Mouse (Mus musculus) embryonic facial prominence, embryonic 11.5 days (tissue): ENCODE data around the gene Rfc5. TPM values are rescaled to one million over a fixed set of nuclear protein-coding genes. Genes with fewer than 3 reads are reported as not detected.

Experiments used
- ATAC-seq: fragments of 200-750 bp; cut with Nextera tagmentation; replicated peaks from 2 replicates; pipeline ENCODE4 v1.8.0; 2017; ENCODE audit warnings: low read depth; ENCODE audit not compliant: insufficient number of reproducible peaks, low FRiP score, low TSS enrichment
- DNase-seq: peaks from one replicate; pipeline ENCODE4 v3.0.0-alpha.2; 2015; ENCODE audit warnings: low spot score
- H3K27ac ChIP-seq: fragments of 300-500 bp; sonication (generic); replicated peaks from 2 replicates; pipeline ENCODE4 v1.5.1; 2014; ENCODE audit warnings: mild to moderate bottlenecking, low read depth, low read length, control low read depth
- H3K27me3 ChIP-seq: fragments of 300-500 bp; sonication (generic); 2 replicates; pipeline ENCODE4 v1.6.1; 2014; ENCODE audit warnings: mild to moderate bottlenecking, low read length, moderate library complexity, mixed read lengths; ENCODE audit not compliant: control insufficient read depth, insufficient read depth
- H3K36me3 ChIP-seq: fragments of 300-500 bp; sonication (generic); replicated peaks from 2 replicates; pipeline ENCODE4 v1.6.1; 2014; ENCODE audit warnings: low read depth, mild to moderate bottlenecking, low read length, moderate library complexity, mixed read lengths; ENCODE audit not compliant: control insufficient read depth, insufficient read depth
- H3K4me1 ChIP-seq: fragments of 300-500 bp; sonication (generic); 2 replicates; pipeline ENCODE4 v1.6.1; 2014; ENCODE audit warnings: low read length, mixed read lengths; ENCODE audit not compliant: control insufficient read depth, insufficient read depth
- H3K4me2 ChIP-seq: fragments of 300-500 bp; sonication (generic); 2 replicates; pipeline ENCODE4 v1.6.1; 2014; ENCODE audit warnings: low read depth, mild to moderate bottlenecking, control low read depth, low read length, moderate library complexity
- H3K4me3 ChIP-seq: fragments of 300-500 bp; sonication (generic); 2 replicates; pipeline ENCODE4 v1.5.1; 2014; ENCODE audit warnings: low read depth, low read length, control low read depth
- H3K9ac ChIP-seq: fragments of 300-500 bp; sonication (generic); replicated peaks from 2 replicates; pipeline ENCODE4 v1.6.1; 2014; ENCODE audit warnings: mild to moderate bottlenecking, control low read depth, low read length
- H3K9me3 ChIP-seq: fragments of 300-500 bp; sonication (generic); replicated peaks from 2 replicates; pipeline ENCODE4 v1.6.1; 2016; ENCODE audit warnings: mild to moderate bottlenecking, low read length, inconsistent platforms, mixed read lengths; ENCODE audit not compliant: control insufficient read depth
- WGBS: fragments of 180-500 bp; shearing (Covaris S2); extraction: QIAGEN DNeasy Blood & Tissue Kit; methylation state at CpG from one replicate; pipeline ENCODE4 v1.1.7; 2014; 5-methylcytosine and 5-hydroxymethylcytosine counted together
- polyA plus RNA-seq: library from polyadenylated mRNA; unstranded; fragments of >200 nt; fragmentation: Nextera tagmentation; extraction: Ambion mirVana; gene quantifications from 2 replicates; pipeline ENCODE4 v1.2.1, GENCODE M21; 2014

The Rfc5 gene
- polyA plus RNA-seq, 1 experiment from 2014 or later: 105 TPM

DNA sequence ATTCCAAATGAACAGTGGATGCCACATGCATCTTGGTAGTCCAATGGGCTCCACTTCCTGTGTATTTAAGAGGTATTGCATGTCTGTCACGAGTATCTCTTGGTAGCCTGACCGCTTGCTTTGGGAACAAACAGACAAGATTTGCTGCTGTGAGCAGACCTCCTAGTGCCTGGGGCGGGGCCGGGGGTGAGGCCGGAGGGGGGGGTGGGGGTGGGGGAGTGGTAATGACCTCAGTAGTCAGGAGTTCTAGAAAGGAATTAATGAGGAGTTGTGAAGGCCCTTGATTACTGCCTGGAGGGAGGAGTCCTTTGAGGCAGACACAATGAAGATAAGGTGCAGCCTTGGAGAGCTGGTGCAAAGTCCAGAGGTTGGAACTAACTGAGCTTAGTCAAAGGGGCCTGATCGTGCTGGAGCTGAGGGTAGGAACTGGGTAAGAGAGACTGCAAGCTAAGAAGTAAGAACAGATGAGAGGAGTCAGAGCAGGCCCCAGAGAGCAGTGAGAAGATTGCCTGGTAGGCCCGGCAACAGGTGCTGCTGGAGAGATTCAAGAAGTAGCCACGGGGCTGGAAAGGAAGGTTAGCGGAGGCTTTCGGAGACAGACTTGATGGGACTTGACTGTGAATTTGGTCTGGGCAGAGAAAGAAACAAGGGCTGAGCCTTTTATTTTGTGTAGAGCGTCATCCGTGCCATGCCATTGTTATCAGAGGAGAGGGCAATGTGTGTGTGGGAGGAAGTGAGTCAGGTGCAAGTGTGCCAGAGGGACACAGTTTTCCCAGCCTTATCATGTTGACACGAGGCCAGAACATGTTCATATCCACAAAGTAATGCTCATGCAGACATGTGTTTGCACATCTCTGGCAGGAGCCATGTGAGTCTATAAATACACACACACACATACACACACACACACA lies 28.0 kb downstream of the Rfc5 start:
- no peak for ATAC-seq
- H3K27ac ChIP-seq: no peak overlapping the region
- H3K9me3 ChIP-seq: no peaks in the 10 kb centered on the region
- no peaks in the 10 kb centered on the region for H3K36me3 ChIP-seq
- no peak overlapping the region for H3K9ac ChIP-seq
- no peak for DNase-seq
- no peaks in the 10 kb centered on the region for H3K27me3 ChIP-seq
- H3K4me2 ChIP-seq: no peak overlapping the region
- peaks cover 10% of the 10 kb centered on the region; the same call in 1 of the 2 replicates for H3K4me1 ChIP-seq
- WGBS: 50% methylated on average over 13 of the region's 13 CpGs
- no peak overlapping the region for H3K4me3 ChIP-seq

GRCm38 (mm10) chr5:117360228-117360515 lies 28.7 kb downstream of the Rfc5 start:
- Histone ChIP-seq H3K4me1 (peaks cover 10% of the 10 kb centered on the region; the same call in 1 of the 2 replicates), H3K27ac (no peak overlapping the region), H3K36me3 (no peaks in the 10 kb centered on the region), H3K4me2 (no peak overlapping the region), H3K9me3 (no peaks in the 10 kb centered on the region), H3K27me3 (no peaks in the 10 kb centered on the region), H3K4me3 (no peak overlapping the region), H3K9ac (no peak overlapping the region)
- DNase-seq (no peak), ATAC-seq (no peak)
- WGBS: 46% methylated on average over 13 of the region's 13 CpGs

DNA sequence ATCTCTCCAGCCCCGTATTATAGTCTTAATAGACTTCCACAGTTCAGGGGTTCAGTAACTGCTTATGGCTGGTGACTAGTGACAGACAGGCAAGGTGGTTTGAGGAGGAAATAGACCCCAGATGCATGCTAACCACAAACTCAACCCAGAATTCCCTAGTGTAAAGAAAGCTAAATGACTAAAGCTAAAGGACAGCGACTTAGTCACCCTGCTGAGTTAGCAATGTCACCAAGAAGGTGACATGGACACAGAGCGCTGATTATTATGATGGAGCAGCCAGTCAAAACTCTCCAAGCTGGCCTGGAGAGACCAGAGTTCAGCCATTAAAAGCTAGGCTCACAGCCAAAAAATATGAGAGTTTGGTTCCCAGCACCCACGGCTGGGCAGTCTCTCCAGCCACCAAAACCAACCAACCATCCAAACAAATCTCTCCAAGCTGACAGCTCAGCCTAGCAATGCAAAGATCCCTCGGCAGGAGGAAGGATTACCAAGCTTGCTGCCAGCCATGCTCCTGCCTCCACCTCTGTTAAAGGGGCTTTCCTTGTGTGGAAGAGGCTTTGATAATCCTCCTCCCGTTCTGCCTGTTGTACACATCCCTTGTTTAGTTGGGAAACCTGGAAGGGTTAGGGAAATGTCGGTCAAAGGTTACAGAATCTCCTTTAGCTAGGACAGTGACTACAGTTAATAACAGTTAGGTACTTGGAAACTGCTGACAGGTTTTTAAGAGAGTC lies 29.2 kb downstream of the Rfc5 start:
- Histone ChIP-seq H3K9ac (no peak overlapping the region), H3K9me3 (no peaks in the 10 kb centered on the region), H3K4me1 (peaks cover 10% of the 10 kb centered on the region; the same call in 1 of the 2 replicates), H3K4me2 (no peak overlapping the region), H3K27me3 (no peaks in the 10 kb centered on the region), H3K4me3 (no peak overlapping the region), H3K36me3 (no peaks in the 10 kb centered on the region), H3K27ac (no peak overlapping the region)
- 34% methylated on average over 7 of the region's 7 CpGs for WGBS
- ATAC-seq: no peak
- DNase-seq: no peak

- no peak overlapping the region for H3K27ac ChIP-seq
- H3K4me2 ChIP-seq: no peak overlapping the region
- DNase-seq: peak; percentile 70
- peaks cover 10% of the 10 kb centered on the region; the same call in 1 of the 2 replicates for H3K4me1 ChIP-seq
- WGBS: 33% methylated on average over 11 of the region's 11 CpGs
- no peak overlapping the region for H3K9ac ChIP-seq
- H3K4me3 ChIP-seq: no peak overlapping the region
- H3K36me3 ChIP-seq: no peaks in the 10 kb centered on the region
- H3K9me3 ChIP-seq: no peaks in the 10 kb centered on the region
- no peak for ATAC-seq
- no peaks in the 10 kb centered on the region for H3K27me3 ChIP-seq
These were observed 30.1 kb downstream of the Rfc5 start for GRCm38 (mm10) chr5:117358725-117359124.

- ATAC-seq (no peak), DNase-seq (no peak)
- Histone ChIP-seq H3K4me2 (peak overlapping the region; percentile 88), H3K9ac (peak overlapping the region; percentile 86), H3K4me3 (peak overlapping the region; percentile 88), H3K27ac (no peak overlapping the region; the same call in 1 of the 2 replicates), H3K27me3 (no peaks in the 10 kb centered on the region), H3K9me3 (no peaks in the 10 kb centered on the region), H3K36me3 (no peaks in the 10 kb centered on the region), H3K4me1 (peaks cover 10% of the 10 kb centered on the region; the same call in 1 of the 2 replicates)
- WGBS: 12% methylated on average over 6 of the region's 6 CpGs
These were observed 30.6 kb downstream of the Rfc5 start for GRCm38 (mm10) chr5:117358248-117358630.

- DNase-seq (peak; percentile 24), ATAC-seq (peak; percentile 36; the same call in 1 of the 2 replicates)
- peak overlapping the region; percentile 88 for H3K4me2 ChIP-seq
- H3K27ac ChIP-seq: peak overlapping the region; percentile 63
- H3K36me3 ChIP-seq: no peaks in the 10 kb centered on the region
- peaks cover 10% of the 10 kb centered on the region; the same call in 1 of the 2 replicates for H3K4me1 ChIP-seq
- peak overlapping the region; percentile 86 for H3K9ac ChIP-seq
- H3K27me3 ChIP-seq: no peaks in the 10 kb centered on the region
- peak overlapping the region; percentile 88 for H3K4me3 ChIP-seq
- no peaks in the 10 kb centered on the region for H3K9me3 ChIP-seq
- under 1% methylated on average over 44 of the region's 49 CpGs for WGBS
These were observed 31.2 kb downstream of the Rfc5 start for GRCm38 (mm10) chr5:117357478-117358247.

- DNase-seq (peak; percentile 80), ATAC-seq (peak; percentile 60; the same call in 1 of the 2 replicates)
- H3K27me3 ChIP-seq: no peaks in the 10 kb centered on the region
- H3K9me3 ChIP-seq: no peaks in the 10 kb centered on the region
- peak within 1 kb of the TSS; percentile 63 for H3K27ac ChIP-seq
- H3K4me1 ChIP-seq: peaks cover 10% of the 10 kb centered on the region; the same call in 1 of the 2 replicates
- no peaks in the 10 kb centered on the region for H3K36me3 ChIP-seq
- peak within 1 kb of the TSS; percentile 88 for H3K4me2 ChIP-seq
- WGBS: 0% methylated on average over 2 of the region's 54 CpGs
- peak within 1 kb of the TSS; percentile 86 for H3K9ac ChIP-seq
- H3K4me3 ChIP-seq: peak within 1 kb of the TSS; percentile 88
These were observed 31.7 kb downstream of the Rfc5 start, which contains the start of gene Wsb2 for GRCm38 (mm10) chr5:117357129-117357477. Wsb2 (plus strand) TSS chr5:117357304.
